Mouse (Mus musculus): ENCODE results near the gene Zfp940. TPM values are rescaled to one million over a fixed set of nuclear protein-coding genes. Genes with fewer than 3 reads are reported as not detected.
A peak's percentile ranks its signal among the peaks of the same experiment; 100 is the strongest.

Gene Zfp940
- polyA plus RNA-seq, 1 experiment from 2014 or later: 5.6 TPM

DNA sequence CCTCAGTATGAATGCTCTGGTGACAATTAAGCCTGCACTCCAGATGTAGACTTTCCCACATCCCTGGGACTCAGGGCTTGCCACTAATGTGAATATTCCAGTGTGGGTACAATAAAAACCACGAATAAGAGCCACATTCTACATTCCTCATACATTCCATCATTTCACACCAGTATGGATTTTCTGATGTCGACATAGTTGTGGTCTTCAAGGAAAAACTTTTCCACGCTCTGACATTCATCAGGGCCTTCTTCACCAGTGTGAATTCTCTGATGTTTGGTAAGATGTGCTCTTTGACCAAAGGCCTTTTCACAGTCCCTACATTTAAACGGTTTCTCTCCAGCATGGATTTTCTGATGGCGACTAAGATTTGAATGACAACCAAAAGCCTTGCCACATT lies 8.9 kb downstream of the Zfp940 start:
- no peak overlapping the region for H3K4me2 ChIP-seq (replicated peaks)
- no peaks in the 10 kb centered on the region for H3K27me3 ChIP-seq
- ATAC-seq (ENCODE audit: insufficient number of reproducible peaks, low FRiP score, low TSS enrichment, low read depth): peak; percentile 29; the same call in 1 of the 2 replicates
- no peak overlapping the region for H3K9ac ChIP-seq
- whole genome bisulfite sequencing: 51% methylated on average over 5 of the region's 5 CpGs
- no peaks in the 10 kb centered on the region for H3K9me3 ChIP-seq (replicated peaks)
- H3K36me3 ChIP-seq: peaks cover 29% of the 10 kb centered on the region
- peak overlapping the region; percentile 39; the same call in 1 of the 2 replicates for H3K27ac ChIP-seq (replicated peaks)
- H3K4me1 ChIP-seq: peaks cover 3% of the 10 kb centered on the region; the same call in 1 of the 2 replicates
- H3K4me3 ChIP-seq (replicated peaks): no peak overlapping the region

DNA sequence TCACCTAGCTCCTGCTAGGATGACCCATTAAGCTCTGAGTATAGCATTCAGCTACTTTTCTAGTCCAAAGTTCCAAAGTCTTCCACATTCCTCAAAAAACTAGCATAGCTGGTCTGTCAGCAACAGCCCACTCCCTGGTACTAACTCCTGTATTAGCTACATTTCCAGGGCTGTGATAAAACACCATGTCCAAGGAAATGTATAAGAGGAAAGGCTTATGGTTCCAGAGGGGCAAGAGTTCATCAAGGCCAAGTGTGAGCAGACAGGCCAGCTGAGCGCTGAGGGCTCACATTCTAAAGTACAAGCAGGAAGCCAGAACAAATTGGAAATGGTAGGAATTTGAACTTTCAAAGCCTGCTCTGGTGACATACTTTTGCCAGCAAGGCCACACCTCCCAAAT lies 11.4 kb downstream of the Zfp940 start:
- peaks cover 24% of the 10 kb centered on the region for H3K36me3 ChIP-seq
- no peak overlapping the region for H3K9ac ChIP-seq
- ATAC-seq (ENCODE audit: insufficient number of reproducible peaks, low FRiP score, low TSS enrichment, low read depth): no peak
- H3K4me3 ChIP-seq (replicated peaks): no peak overlapping the region
- H3K27ac ChIP-seq (replicated peaks): no peak overlapping the region
- peaks cover 3% of the 10 kb centered on the region; the same call in 1 of the 2 replicates for H3K4me1 ChIP-seq
- no peak overlapping the region for H3K4me2 ChIP-seq (replicated peaks)
- no peaks in the 10 kb centered on the region for H3K27me3 ChIP-seq
- WGBS: 79% methylated on average over 1 of the region's 1 CpGs
- no peaks in the 10 kb centered on the region for H3K9me3 ChIP-seq (replicated peaks)

DNA sequence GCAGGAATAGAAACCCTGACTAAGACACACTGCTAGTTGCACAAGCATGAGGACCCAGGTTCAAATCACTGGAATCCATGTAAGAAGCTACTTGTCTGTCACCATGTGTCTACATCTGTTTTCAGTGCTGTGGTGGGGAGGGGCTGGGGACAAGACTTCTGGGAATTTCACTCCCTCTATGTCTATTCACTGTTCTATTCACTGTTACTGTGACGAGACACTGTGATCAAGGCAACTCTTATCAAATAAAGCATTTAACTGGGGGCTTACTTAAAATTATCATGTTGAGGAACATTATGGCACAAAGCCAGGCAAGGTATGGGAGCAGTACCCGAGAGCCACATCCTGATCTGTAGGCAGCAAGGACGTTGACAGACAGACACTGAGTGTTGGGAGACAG lies 14.2 kb downstream of the Zfp940 start:
- peaks cover 2% of the 10 kb centered on the region; the same call in 1 of the 2 replicates for H3K4me1 ChIP-seq
- no peak for ATAC-seq (ENCODE audit: insufficient number of reproducible peaks, low FRiP score, low TSS enrichment, low read depth)
- H3K36me3 ChIP-seq: 0 out of 2 replicates have a peak, but pooled peaks cover 3% of the 10 kb centered on the region
- no peak overlapping the region for H3K27ac ChIP-seq (replicated peaks)
- no peak overlapping the region for H3K4me3 ChIP-seq (replicated peaks)
- no peak overlapping the region for H3K4me2 ChIP-seq (replicated peaks)
- no peaks in the 10 kb centered on the region for H3K9me3 ChIP-seq (replicated peaks)
- no peaks in the 10 kb centered on the region for H3K27me3 ChIP-seq
- no peak overlapping the region for H3K9ac ChIP-seq
- WGBS: 68% methylated on average over 3 of the region's 3 CpGs

DNA sequence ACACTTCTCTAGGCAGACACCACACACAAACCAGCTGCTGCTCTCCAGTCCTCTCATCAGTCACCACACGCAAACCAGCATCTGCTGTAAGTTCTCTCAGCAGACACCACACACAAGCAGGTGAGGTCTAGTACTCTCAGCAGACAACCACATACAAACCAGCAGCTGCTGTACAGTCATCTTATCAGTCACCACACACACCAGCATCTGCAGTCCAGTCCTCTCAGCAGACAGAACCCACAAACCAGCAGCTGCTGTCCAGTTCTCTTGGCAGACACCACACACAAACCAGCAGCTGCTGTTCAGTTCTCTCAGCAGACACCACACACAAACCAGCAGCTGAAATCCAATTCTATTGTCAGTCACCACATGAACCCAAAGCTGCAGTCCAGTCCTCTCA lies 16.7 kb downstream of the Zfp940 start:
- Histone ChIP-seq H3K4me3 (replicated peaks) (no peak overlapping the region), H3K27me3 (no peaks in the 10 kb centered on the region), H3K4me1 (no peaks in the 10 kb centered on the region), H3K4me2 (replicated peaks) (no peak overlapping the region), H3K36me3 (peaks cover 17% of the 10 kb centered on the region; the same call in 1 of the 2 replicates), H3K27ac (replicated peaks) (no peak overlapping the region), H3K9me3 (replicated peaks) (no peaks in the 10 kb centered on the region), H3K9ac (no peak overlapping the region)
- ATAC-seq (ENCODE audit: insufficient number of reproducible peaks, low FRiP score, low TSS enrichment, low read depth): no peak
- 88% methylated on average over 1 of the region's 1 CpGs for WGBS

DNA sequence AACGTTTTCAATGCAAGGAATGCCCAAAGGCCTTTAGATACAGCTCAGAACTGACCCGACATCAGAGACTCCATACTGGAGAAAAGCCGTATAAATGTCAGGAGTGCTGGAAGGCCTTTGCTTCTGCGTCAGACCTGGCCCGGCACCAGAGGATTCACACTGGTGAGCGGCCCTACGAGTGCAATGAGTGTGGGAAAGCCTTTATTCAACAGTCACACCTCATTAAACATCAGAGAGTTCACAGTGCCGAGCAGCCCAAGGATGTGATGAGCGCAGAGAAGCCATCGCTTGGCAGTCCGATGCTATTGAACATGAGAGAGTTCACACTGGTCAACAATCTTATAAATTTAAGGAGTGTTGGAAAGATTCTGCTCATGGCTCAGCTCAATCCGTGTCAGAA lies 23.7 kb downstream of the Zfp940 start:
- WGBS: 92% methylated on average over 12 of the region's 12 CpGs
- no peak for ATAC-seq (ENCODE audit: insufficient number of reproducible peaks, low FRiP score, low TSS enrichment, low read depth)
- Histone ChIP-seq H3K4me1 (no peaks in the 10 kb centered on the region), H3K27me3 (no peaks in the 10 kb centered on the region), H3K4me2 (replicated peaks) (no peak overlapping the region), H3K4me3 (replicated peaks) (no peak overlapping the region), H3K36me3 (peaks cover 76% of the 10 kb centered on the region), H3K9ac (no peak overlapping the region), H3K9me3 (replicated peaks) (no peaks in the 10 kb centered on the region), H3K27ac (replicated peaks) (no peak overlapping the region)

DNA sequence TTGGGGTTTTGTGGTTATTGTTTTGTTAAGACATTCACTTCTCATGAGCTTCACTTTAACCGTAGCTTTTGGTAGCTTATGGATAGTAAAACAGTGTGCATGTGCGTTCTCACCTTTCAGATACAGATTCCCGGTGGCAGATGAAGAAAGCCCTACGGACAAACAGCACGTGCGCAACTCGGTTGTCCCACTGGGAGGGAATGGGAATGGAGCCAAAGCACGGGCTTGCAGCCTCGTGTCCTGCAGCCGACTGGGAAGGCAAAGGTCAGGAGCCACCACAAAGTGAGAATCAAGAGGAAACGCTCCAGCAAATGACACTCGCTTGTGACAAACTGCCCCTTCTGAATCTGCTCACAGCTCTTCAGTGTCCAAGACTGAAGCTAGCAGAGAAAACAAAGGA lies 25.5 kb downstream of the Zfp940 start:
- Histone ChIP-seq H3K27ac (replicated peaks) (no peak overlapping the region), H3K9me3 (replicated peaks) (no peaks in the 10 kb centered on the region), H3K4me1 (no peaks in the 10 kb centered on the region), H3K4me3 (replicated peaks) (no peak overlapping the region), H3K9ac (no peak overlapping the region), H3K36me3 (peaks cover 81% of the 10 kb centered on the region), H3K4me2 (replicated peaks) (no peak overlapping the region), H3K27me3 (no peaks in the 10 kb centered on the region)
- no peak for ATAC-seq (ENCODE audit: insufficient number of reproducible peaks, low FRiP score, low TSS enrichment, low read depth)
- WGBS: 93% methylated on average over 12 of the region's 12 CpGs

DNA sequence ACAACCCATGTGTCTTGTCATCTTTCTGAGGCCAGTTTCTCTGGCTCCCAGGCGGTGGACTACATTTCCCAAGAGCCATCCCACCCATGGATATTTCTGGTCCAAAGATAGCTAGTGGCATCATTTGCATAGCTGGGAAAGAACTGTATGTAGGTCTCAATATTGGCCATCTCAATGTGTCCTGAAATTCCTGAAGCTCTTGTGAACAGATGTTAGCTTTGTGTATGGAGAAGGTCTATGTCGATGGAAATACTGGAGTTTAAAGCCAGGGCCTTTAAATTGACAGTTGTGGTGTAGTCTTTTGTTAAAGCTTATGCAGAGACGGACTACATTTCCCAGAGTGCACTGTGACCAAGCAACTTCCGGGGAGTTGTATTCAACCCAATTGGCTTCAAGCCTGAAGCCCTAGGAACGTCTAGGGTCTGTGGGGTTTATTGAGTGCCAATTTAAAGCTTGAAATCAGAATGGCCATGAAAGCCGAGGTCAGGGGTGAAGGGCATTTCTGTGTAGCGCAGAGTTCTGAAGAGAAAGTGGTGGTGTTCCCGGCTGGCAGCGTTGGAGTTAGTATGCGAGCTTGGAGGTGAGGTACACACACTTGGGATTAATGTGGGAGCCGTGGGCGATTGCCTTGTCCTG lies 34.7 kb downstream of the Zfp940 start:
- Histone ChIP-seq H3K27me3 (no peaks in the 10 kb centered on the region), H3K36me3 (peaks cover 30% of the 10 kb centered on the region), H3K4me1 (peaks cover 27% of the 10 kb centered on the region), H3K4me3 (replicated peaks) (peak overlapping the region; percentile 69), H3K9ac (peak overlapping the region; percentile 70), H3K4me2 (replicated peaks) (peak overlapping the region; percentile 64), H3K9me3 (replicated peaks) (no peaks in the 10 kb centered on the region), H3K27ac (replicated peaks) (0 out of 2 replicates have a peak overlapping the region, but pooled peaks have one; percentile 17)
- ATAC-seq (ENCODE audit: insufficient number of reproducible peaks, low FRiP score, low TSS enrichment, low read depth): 0 out of 2 replicates have a peak, but pooled peaks have one; percentile 58
- 3% methylated on average over 12 of the region's 12 CpGs for WGBS

DNA sequence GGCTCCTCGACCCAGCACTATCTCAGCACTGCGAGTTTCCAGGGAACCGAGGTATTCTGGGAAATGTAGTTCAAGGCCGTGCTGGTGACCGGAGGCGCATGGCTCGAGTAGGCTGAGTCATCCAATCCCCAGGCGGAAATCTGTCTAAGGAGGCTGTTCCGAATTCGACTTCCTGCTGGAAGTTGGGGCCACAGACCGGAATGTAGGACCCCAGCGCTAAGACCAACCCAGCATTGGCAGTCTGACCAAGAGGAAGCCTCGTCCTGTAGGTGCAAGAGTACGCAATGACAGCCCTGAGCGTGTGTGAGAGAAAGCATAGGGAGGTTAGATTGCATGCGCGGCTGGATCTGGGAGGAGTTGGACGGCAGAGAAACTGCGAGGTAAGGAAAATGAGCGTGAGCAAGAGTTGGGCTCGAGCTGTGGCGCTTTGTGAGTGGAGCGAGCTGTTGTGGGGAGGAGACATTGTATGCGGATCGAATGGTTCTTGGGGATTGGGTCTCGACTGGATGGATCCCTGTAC lies 37.5 kb downstream of the Zfp940 start, which contains the start of gene Zfp790:
Zfp790 (plus strand) TSS at position 205 of the 520 bp plus-strand sequence.
- Histone ChIP-seq H3K27ac (replicated peaks) (peak within 1 kb of the TSS; percentile 94), H3K4me2 (replicated peaks) (peak within 1 kb of the TSS; percentile 81), H3K4me3 (replicated peaks) (peak within 1 kb of the TSS; percentile 68), H3K4me1 (peaks cover 27% of the 10 kb centered on the region), H3K9ac (peak within 1 kb of the TSS; percentile 49), H3K27me3 (no peaks in the 10 kb centered on the region), H3K9me3 (replicated peaks) (no peaks in the 10 kb centered on the region), H3K36me3 (peaks cover 6% of the 10 kb centered on the region; the same call in 1 of the 2 replicates)
- under 1% methylated on average over 26 of the region's 26 CpGs for WGBS
- peak; percentile 95 for ATAC-seq (ENCODE audit: insufficient number of reproducible peaks, low FRiP score, low TSS enrichment, low read depth)

DNA sequence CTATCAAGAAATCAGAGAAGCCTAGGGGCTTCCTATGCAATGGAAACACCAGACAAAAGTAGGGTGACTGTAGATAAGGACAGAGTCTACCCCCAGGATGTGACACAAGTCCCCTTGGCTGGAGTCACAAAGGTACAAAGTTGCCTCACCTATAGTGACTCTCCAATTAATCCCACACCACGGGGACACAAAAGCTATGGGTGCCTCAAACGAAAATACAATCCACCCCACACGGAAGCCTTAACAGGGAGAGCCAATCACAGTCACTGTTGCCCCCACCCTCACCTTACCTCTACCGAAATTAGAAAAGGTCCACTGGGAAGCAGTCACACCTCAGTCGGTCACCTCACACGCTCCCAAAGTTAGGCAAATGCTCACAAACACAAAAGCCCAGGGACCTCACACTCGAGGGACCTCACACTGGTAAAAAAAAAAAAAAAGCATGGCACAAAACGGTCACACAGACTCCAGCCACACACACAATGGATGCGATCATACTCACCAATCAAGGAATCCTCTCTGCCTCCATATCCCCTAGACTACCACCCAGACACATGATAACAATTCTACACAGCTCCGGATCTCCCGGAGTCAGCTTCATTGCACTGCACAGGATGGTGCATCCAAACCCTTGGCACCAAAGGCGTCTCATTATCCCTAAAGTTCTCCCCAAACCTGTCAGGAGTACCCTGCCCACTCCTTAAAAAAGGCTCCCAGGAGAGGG lies 38.2 kb downstream of the Zfp940 start:
- H3K27ac ChIP-seq (replicated peaks): peak overlapping the region; percentile 76
- peak; percentile 11; the same call in 1 of the 2 replicates for ATAC-seq (ENCODE audit: insufficient number of reproducible peaks, low FRiP score, low TSS enrichment, low read depth)
- H3K36me3 ChIP-seq: no peaks in the 10 kb centered on the region
- H3K4me1 ChIP-seq: peaks cover 27% of the 10 kb centered on the region
- no peaks in the 10 kb centered on the region for H3K9me3 ChIP-seq (replicated peaks)
- H3K9ac ChIP-seq: peak overlapping the region; percentile 49
- H3K27me3 ChIP-seq: no peaks in the 10 kb centered on the region
- H3K4me2 ChIP-seq (replicated peaks): peak overlapping the region; percentile 81
- peak overlapping the region; percentile 68 for H3K4me3 ChIP-seq (replicated peaks)
- 2% methylated on average over 12 of the region's 12 CpGs for WGBS

DNA sequence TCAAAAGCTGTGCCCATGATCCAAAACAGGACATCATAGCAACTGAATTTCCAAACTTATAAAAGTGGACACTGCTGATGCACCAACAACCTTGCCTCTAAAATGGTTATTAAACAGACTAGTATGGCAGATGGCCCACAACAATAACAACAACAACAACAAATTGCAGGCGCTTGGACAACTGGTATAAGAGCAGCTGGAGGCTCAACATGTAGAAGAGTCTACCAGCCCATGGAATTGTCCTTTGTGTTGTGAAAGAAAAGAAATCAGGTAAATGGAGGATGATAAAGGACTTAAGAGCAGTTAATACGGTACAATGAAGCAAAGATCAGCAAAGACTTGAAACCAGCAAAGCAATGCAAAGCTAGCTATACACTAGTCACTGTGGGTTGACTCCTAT lies 39.1 kb downstream of the Zfp940 start:
- peak overlapping the region; percentile 68; the same call in 1 of the 2 replicates for H3K4me3 ChIP-seq (replicated peaks)
- H3K9me3 ChIP-seq (replicated peaks): no peaks in the 10 kb centered on the region
- H3K4me2 ChIP-seq (replicated peaks): peak overlapping the region; percentile 81; the same call in 1 of the 2 replicates

DNA sequence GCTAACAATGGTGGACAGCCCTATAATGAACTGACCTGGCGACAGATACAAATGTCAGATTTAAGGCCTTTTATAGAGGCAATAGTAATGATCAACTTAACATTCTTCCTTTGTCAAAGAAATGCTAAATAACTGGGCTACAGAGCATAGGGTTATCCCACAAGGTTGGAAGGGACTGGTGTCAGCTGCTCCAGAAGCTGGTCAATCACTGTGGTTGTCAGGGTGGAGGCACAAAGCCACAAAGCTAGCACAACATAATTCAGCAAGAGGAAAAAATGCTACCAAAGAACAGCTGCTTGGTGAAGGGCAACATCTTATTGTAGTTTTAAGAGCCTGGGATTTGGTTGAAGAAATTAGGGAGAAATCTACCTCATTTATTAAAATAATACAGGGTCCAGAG lies 41.2 kb downstream of the Zfp940 start:
- no peak for ATAC-seq (ENCODE audit: insufficient number of reproducible peaks, low FRiP score, low TSS enrichment, low read depth)
- WGBS: 95% methylated on average over 1 of the region's 1 CpGs
- Histone ChIP-seq H3K27ac (replicated peaks) (no peak overlapping the region), H3K9ac (no peak overlapping the region), H3K4me3 (replicated peaks) (no peak overlapping the region), H3K4me2 (replicated peaks) (no peak overlapping the region), H3K27me3 (no peaks in the 10 kb centered on the region), H3K36me3 (no peaks in the 10 kb centered on the region), H3K9me3 (replicated peaks) (peaks cover 3% of the 10 kb centered on the region; the same call in 1 of the 2 replicates), H3K4me1 (peaks cover 17% of the 10 kb centered on the region)

More for the DNA sequence above, 39.1 kb downstream of the Zfp940 start:
- Histone ChIP-seq H3K27ac (replicated peaks) (no peak overlapping the region), H3K4me1 (peaks cover 25% of the 10 kb centered on the region), H3K9ac (no peak overlapping the region), H3K27me3 (no peaks in the 10 kb centered on the region), H3K36me3 (no peaks in the 10 kb centered on the region)
- 94% methylated on average over 2 of the region's 2 CpGs for WGBS
- ATAC-seq (ENCODE audit: insufficient number of reproducible peaks, low FRiP score, low TSS enrichment, low read depth): no peak
